Mouse (Mus musculus) CD8-positive naive resting alpha-beta T cell, adult 2 months (primary cell): ENCODE measurements around the gene Ebi3.

Source experiments
- DNase-seq, 2 experiments: peaks; one replicate each; pipeline ENCODE4 v3.0.0; 2022; ENCODE audit warnings: low read depth in 2 of 2, low spot score in 2 of 2

Ebi3 gene

DNA sequence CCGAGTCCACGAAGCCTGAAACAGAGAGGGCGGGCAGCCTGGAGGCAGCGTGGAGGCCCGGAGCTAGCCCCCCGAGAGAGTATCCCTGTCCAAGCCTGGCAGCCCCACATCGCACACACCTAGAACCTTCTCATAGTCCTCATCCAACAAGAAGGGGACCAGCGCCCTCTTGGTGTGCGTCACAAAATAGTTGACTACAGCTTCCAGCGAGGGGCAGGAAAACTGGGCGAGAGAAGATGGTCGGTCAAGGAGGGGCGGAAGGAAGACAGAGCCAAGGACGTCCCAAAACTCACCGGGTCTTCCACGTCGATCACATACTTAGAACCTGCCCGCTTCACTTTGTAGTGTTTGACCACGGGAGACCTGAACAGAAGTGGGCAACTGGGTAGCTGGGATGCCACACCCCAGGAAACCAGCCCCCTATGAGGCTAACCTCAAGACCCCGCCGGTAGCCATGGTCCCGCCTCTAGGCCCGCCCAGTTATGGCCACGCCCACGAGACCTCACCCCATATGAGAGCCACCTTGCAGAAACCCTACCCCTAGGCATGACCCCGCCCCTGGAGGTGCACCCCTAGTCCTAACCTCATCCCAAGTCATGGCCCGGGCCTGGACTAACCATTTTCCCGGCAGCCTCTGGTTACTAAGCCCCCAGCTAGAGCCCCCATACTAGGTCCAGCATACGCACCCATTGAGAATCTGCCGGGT lies 47.5 kb downstream of the Ebi3 start:
- no peak for DNase-seq

DNA sequence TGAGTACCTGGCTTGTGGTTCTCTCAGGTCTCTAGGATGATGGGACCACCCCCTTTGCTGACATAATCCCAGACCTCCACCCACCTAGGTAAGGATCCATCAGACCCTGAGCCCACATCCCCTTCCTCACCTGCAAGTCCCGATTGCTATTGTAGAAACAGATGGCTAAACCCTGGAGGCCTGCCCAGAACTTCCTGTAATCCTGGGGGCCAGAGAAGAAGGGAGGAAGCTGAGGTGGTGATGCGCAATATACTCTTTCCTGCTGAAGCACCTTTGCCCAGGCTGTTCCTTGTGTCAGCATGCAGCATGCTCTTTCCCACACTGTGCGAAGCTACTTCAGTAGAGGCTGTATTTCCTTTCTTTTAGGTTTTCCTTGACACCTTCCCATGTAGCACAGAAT lies 50.6 kb downstream of the Ebi3 start:
- DNase-seq, result no peak

DNA sequence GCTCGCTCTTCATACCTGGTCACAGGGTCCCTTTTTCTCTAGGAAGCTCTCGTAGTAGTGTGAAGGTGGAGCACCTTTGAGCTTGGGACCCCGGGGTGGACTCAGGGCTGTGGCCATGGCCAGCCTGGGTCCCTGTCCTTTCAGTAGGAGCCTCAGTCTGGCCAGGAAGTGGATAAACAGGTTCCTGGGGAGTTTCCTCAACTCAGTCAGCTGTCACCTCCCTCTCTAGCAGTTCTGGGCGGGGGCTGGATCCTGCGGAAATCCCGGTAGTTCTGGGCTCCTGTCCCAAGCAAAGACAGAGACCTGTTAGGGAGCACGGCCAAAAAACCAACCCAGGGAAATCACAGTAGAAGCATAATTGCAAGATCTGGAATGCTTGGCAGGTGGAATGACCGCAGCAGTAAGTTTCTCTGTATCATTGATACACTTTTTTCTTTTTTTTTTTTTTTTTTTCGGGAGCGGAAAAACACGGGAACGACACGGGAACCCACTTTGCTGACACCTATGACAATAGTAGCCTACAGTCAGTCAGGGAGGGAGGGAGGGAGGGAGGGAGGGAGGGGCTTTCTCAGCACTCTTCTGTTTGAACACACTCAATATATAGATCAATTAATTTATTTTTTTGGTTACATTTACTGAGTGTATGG lies 53.1 kb downstream of the Ebi3 start, which contains the start of the genes Stap2 and Mpnd:
Gene Stap2 (minus strand): TSS at position 170 of the 647 bp plus-strand sequence.
Gene Mpnd (plus strand): TSS at position 297 of the 647 bp plus-strand sequence.
- no peak for DNase-seq
